Mouse (Mus musculus) brain, embryonic 14.5 days (tissue): ENCODE measurements at regions not wholly inside any gene's neighbourhood (a gene's known extent, or its start where the extent isn't known, plus 50 kb on each side); places are given as distances from the start of the nearest gene placed in this dataset.

Experiments
- DNase-seq: peaks from one replicate; pipeline ENCODE4 v3.0.0-alpha.2; 2011; ENCODE audit warnings: low read depth
- CTCF ChIP-seq: fragments of 200-500 bp; IDR thresholded peaks from 2 replicates; pipeline ENCODE4 v1.5.1; 2012; ENCODE audit warnings: inconsistent platforms, mild to moderate bottlenecking, moderate library complexity, borderline replicate concordance; ENCODE audit not compliant: insufficient read depth, insufficient read length; ENCODE audit errors: extremely low read depth
- POLR2A ChIP-seq: fragments of 200-500 bp; IDR thresholded peaks from 2 replicates; pipeline ENCODE4 v1.6.1; 2012; ENCODE audit warnings: mild to moderate bottlenecking, inconsistent platforms, borderline replicate concordance; ENCODE audit not compliant: poor library complexity, insufficient read depth, insufficient read length, severe bottlenecking; ENCODE audit errors: extremely low read depth

DNA sequence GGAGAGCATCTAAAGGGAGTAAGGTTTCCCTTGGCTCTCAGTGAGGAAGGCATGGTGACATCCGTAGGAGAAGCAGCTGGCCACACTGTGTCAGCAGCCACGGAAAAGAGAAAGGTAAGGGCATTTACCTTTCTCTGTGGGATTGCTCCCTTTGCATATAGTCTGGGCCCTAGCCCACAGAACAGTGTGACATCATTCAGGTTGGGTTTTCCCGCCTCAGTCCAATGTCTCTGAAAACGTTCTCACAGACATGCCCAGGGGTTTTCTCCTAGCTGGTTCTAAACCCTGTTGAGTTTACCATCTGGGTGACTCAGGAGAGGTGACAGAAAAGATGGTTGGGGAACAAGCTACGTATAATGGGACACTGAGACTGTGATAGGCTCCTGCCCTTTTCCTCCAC, 55.9 kb upstream of the Mylip start:
- no peak for DNase-seq
- TF ChIP-seq CTCF (no peak), POLR2A (no peak)
